Mouse (Mus musculus): Measurements from ENCODE around the gene Cnep1r1.

Cnep1r1 gene

DNA sequence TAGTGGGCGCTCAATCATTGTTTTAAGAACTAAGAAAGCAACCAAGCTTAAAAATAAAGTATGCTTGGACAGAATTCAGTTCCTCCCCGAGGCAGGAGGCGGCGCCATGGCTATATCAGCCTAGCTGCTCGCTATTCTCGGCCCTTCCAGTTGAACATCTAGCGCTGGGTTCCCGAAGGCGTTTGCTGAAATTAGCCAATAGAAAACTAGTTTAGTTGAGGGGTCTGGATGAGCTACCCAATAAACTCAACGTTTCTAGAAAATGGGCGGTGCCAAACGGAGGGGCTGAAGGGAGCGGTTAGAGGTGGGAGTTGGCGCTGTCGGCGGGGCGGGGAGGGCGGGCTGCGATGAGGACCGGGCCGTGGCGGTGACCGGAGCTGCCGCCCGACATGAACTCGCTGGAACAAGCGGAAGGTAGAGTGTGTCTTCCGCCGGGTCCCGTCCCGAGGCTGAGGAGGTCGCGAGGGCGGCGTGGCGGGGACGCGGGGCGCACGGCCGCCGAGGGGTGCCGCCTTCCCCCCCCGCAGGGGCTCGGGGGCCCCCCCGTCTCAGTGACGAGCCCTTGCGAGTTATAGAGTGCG lies at the start of gene Cnep1r1:
Gene Cnep1r1, plus strand, starts transcription at position 314 of the 581 bp plus-strand sequence.
- peak; percentile 93 to 99 for DNase-seq (ENCODE audit: low spot score in 2 of 2)

DNA sequence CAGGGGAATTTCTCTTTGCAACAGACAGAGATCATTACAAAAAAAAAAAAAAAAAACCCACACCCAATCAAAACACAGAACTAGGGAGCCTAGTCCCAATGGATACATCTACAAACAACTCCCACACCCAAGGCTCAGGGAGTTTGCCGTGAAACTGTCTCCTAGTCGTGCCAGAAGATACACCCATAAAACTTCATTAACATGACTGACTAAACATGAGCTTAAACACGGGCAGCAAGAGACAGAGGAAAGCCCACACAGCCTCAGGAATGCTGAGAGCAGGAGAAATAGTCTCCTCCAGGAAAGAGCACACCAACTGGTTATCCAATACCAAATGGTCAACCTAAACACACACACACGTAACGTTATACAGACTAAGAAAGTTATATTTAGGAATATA lies 36.4 kb upstream of the Cnep1r1 start:
- no peak for DNase-seq (ENCODE audit: low spot score in 2 of 2)

DNA sequence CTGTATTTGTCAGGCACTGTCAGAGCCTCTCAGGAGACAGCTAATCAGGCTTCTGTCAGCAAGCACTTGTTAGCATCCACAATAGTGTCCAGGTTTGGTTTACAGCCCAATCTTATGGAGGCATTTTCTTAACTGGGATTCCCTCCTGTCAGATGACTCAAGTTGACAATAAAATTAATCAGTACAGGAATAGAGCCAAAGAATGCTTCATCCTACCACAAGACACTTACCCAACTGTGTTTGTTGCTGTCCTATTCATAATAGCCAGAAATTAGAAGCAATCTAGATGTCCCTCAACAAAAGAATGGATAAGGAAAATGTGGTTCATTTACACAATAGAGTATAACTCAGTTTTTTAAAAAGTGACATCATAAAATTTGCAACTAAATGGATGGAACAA lies 30.6 kb upstream of the Cnep1r1 start:
- no peak for DNase-seq (ENCODE audit: low spot score in 2 of 2)

DNA sequence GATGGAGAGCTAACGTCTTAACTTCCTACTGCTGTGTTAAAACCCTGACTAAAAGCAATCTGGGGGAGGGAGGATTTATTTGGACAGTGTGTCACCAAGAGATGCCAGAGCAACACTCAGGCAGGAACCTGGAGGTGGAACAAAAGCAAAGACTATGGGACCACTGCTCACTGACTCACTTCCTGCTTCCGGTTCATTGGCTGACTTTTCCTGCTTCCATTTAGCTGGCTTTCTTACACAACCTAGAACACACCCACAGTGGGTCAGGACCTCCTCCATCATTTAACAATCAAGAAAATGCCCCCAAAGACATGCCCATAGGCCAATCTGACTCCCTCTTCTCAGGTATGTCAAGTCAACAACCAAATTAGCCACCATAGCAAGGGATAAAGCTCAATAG lies 26.9 kb upstream of the Cnep1r1 start:
- DNase-seq (ENCODE audit: low spot score in 2 of 2), result no peak

DNA sequence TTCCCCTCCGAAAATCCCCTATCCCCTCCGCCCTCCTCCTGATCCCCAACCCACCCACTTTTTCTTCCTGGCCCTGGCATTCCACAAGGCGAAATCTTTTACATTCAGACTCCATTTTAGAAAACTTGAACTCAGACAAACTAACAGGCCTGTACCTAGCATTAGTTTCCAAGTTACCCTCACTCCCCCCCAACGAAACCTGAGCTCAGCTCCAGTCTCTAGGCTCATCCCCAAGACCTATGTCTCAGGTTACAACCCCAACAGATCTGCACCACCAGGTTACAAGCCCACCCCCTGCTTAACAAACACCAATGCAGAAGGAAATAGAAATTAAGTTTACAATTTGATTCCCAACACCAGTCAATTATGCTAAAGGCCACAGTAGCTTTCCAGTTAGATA lies 25.2 kb upstream of the Cnep1r1 start:
- no peak for DNase-seq (ENCODE audit: low spot score in 2 of 2)

DNA sequence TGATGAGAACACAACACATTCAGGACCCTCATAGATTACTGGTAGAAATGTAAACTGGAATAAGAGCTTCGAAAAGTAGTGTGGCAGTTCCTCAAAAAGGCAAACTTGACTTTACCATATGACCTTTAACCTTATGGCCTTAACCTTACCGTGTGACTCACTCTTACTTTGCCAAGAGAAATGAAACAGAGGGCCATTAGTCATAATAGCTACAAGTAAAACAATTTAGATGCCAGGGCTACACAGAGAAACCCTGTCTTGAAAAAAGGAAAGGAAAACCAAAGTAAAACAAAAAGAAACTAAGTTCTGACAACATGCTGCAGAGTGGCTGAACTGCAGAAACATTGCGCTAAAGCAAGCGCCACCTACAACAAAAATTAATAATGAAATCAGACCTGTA lies 19.7 kb upstream of the Cnep1r1 start:
- DNase-seq (ENCODE audit: low spot score in 2 of 2), result no peak

DNA sequence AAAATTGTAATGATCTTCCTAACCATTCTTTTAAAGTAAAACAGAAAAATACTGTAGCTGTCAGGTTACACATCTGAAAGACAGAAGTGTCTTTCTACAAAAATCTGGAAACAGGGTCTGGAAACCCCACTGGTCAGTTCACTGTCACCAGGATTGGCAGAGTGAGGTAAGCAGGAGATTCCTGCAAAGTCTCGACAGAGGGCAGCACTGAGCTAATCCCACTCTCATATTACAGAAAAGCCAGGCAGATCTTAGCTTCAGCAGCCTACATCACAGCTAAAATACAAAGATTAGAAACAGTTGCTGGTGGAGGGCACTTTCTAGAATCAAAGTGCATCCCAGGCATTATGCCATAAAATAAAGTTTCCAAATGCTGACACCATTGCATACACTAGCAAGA lies 19.0 kb upstream of the Cnep1r1 start:
- peak in 1 of 2 experiments; percentile 16 for DNase-seq (ENCODE audit: low spot score in 2 of 2)

DNA sequence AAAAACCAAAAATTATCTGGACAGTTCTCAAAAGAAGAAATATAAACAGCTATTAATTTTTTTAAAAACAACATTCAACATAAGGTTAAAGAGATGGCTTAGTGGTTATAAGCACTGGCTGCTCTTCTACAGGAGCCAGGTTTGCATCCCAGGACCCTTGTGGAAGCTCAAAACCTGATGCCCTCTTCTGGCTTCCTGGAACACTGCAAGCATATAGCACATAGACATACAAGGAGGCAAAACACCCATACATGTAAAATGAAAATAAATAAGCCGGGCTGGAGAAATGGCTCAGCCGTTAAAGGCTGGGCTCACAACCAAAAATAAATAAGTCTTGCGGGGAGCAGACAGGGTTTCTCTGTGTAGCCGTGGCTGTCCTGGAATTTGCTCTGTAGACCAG lies 9.3 kb upstream of the Cnep1r1 start:
- DNase-seq (ENCODE audit: low spot score in 2 of 2), result no peak

DNA sequence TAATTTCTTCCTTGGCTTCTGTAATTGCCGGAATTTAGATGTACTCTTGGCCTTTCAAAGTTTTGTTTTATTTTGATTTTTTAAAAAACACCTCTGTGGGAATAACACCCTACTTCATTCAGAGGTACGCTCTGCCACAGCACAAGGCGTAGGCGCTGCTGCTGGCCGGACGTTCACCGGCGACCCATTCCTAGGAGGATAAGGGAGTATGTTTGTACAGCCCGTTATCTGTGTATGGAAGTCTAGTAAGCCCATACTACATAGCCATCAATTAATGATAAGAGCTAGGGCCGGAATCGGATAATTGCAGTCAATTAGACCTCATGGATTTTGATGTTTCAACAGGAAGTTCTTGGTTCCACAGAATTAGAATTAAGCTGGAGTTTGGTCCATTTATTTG lies 507 bp downstream of the Cnep1r1 start:
- no peak for DNase-seq (ENCODE audit: low spot score in 2 of 2)

DNA sequence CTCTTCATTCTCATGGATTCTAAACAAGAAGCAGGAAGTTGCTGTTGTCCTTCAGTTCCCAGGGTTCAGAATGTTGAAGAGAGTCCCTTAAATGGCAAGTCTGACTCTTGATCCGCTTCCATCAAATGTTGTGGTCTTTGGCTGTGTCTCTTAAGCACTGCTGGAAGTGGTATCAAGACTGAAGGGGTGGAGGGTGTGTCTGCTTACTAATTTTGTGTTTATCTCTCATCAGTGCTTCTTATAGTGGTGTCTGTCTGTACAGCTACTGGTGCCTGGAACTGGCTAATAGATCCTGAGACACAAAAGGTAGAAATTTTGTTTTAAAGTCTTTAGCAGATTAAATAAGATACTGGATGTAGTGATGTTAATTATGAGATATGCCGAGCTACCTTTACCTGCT lies 6.3 kb downstream of the Cnep1r1 start:
- DNase-seq (ENCODE audit: low spot score in 2 of 2), result no peak

DNA sequence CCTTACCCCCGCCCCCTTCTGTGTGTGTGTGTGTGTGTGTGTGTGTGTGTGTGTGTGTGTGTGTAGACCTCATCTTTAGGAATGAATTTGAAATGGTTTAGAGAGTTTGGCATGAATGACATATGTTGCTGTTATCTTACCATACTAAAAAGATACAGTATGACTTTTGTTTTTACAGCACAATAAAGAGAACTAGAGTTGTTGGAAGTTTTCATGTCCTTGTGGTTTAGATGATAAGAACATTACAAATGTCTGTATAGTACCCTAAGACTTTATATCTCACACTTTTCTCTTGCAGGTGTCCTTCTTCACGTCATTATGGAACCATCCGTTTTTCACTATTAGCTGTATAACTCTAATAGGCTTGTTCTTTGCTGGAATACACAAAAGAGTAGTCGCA lies 10.8 kb downstream of the Cnep1r1 start:
- no peak for DNase-seq (ENCODE audit: low spot score in 2 of 2)

DNA sequence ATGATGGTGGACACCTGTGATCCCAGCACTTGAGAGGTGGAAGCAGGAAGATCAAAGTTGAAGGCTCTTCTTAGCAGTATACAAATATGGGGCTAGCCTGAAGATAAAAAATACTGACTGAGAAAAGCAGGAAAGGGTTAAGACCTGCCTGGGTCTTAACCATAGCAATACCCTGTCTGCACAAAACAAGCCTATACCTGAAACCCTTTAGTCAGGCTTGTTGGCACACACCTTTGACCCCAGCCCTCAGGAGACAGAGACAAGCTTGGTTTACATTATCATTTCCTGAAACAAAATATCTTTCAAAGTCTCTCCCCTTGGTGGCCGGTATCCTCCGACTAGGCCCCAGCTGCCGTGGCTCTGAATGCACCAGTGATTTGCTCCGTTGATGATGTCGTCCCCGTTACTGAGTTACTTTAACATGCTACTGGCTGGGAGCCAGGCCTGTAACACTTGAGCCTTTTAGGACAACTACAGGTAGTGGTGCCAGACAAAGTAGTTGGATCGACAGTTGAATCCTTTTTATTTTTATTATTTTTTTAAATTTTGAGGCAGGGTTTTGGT lies 12.3 kb downstream of the Cnep1r1 start:
- DNase-seq (ENCODE audit: low spot score in 2 of 2), result no peak

DNA sequence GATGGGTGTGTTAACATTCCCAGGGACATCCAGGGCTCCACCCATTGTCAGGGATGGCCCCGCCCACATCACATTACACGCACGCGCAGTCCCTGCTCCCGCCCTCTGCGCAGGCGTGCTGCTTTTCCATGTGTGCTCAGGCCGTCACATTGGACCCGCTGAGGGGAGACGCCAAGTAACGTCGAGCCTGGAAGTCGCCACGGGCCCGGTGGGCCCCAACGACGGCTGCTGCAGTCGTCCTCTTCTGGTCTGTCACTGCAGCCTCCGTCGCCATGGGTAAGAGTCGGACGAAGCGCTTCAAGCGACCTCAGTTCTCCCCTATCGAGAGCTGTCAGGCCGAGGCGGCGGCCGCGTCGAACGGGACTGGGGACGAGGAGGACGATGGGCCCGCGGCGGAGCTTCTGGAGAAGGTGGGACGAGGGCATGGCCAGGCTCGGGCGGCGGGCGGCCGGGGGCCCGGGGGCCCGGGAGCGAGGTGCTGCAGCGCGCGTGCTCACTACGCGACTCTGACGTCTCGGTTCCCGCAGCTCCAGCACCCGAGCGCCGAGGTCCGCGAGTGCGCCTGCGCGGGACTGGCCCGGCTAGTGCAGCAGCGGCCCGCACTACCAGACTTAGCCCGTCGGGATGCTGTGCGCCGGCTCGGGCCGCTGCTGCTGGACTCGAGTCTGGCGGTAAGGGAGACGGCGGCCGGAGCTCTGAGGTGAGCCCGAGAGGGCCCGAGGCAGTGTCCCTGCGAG lies 19.3 kb downstream of the Cnep1r1 start, which contains the start of gene Heatr3:
Gene Heatr3, plus strand, starts transcription at position 108 of the 737 bp plus-strand sequence.
- peak; percentile 91 to 98 for DNase-seq (ENCODE audit: low spot score in 2 of 2)

DNA sequence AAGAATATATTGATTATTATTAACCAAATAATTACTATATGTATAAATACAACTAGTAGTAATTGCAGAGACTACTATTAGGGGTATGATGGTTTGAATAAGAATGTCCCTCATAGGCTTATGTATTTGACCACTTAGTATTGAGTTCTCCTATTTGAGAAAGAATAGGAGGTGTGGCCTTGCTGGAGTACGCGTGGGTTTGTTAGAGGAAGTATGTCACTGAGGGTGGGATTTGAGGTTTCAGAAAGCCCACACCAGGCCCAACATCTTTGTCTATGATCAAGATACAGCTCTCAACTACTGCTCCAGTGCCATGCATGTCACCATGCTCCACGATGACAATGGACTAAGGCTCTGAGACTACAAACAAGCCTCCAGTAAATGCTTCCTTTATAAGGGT lies 20.7 kb downstream of the Cnep1r1 start:
- DNase-seq (ENCODE audit: low spot score in 2 of 2), result no peak

DNA sequence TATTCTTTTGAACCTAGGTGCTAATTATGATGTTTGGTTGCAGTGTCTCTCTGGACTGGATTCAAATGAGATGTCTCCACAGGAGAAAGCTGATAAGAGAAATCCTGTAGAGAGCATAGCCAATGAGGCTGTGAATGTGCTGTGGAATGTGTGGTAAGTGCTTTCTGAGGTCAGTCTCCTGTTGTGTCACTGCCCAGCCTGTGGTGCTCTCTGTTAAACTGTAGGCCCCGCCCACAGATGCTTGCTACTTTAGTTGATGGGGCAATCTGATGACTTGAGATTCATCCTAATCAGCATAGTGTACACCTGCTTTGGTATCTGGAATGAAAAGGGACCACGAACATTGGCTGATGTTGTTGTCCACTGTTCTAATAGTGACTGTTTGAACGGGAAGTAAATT lies 23.1 kb downstream of the Cnep1r1 start:
- DNase-seq (ENCODE audit: low spot score in 2 of 2), result no peak

DNA sequence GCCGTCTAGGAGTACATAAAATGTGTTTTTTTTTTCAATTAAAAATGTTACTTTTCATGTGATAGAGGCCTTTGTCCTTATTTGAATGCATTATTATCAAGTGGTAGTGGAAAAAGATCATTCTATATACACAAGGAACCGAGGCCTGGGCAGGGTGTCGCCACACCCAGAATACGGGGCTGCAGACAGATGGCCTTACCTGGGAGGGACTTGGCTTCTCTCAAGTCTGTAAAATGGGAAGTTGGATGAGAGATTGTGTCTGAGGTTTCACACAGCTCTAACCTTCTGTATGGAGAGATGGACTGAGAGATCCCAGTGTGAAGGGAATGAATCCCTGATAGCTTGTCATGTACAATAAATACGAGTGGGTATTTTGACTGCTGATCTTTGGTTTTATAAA lies 25.5 kb downstream of the Cnep1r1 start:
- no peak for DNase-seq (ENCODE audit: low spot score in 2 of 2)

DNA sequence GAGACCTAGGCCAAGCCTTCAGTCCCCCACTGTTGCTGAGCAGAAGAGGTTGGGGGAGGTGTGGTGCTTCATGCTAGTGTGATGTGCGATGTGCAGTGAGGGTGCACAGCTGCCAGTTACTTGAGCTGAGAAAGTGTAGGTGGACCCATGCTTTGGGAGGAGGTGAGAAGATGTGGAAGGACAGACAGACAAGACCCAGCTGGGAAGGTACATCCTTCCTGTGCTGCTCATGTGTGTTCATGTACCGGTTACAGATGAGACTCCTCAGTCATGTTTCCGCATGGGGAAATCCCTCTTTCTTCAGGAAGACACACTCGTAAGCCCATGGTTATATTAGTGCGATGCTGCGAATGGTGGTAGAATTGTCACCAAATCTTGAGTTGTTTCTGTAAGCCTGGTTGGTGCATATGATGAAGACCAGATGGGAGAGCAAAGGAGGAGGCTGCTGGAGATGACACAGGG lies 32.4 kb downstream of the Cnep1r1 start:
- peak in 1 of 2 experiments; percentile 34 for DNase-seq (ENCODE audit: low spot score in 2 of 2)

DNA sequence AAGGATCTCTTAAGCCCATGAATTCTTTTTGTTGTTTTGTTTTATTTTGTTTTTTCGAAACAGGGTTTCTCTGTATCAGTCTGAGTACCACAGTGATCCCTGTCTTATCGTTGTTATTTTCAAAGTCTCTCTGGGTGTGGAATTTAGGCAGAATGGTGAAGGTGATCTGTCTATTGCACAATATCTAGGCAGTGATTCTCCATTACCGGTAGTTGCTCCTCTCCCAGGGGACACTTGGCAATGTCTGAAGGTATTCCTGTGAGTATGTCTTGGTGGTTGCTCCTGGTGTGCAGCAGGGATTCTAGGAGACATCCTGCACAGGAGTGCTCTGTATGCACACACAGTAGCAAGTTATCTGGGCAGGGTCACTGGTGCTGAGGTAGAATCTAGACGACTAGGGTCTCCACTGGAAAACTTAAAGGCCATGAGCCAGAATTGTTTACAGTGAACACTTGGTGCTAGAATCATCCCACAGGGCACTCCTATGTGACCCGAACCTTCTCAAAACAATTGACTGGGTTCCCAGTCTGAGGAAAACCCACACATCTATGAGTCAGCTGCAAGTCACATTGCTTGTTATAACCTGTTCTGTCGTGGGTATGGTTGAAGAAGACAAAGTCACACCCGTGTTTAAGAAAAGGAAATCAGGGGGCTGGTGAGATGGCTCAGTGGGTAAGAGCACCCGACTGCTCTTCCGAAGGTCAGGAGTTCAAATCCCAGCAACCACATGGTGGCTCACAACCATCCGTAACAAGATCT lies 41.8 kb downstream of the Cnep1r1 start:
- DNase-seq (ENCODE audit: low spot score in 2 of 2), result peak in 1 of 2 experiments; percentile 31

DNA sequence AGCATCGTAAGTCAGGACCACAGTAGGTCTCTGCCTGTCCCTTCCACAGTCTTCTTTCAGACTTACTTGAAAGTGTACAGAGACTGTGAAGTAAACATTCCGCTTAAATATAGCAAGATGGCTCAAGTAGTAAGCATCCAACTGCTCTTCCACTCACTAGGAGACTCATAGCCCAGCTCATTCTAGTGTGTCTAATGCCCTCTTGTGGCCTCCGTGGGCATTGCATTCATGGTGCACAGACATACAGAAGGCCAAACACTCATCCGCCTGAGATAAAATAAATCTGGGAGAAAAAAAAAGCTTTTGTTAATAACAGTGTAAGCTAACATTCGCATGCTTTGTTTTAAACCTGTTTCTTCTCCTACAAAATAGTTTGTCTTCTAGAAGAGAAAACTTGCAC lies 42.9 kb downstream of the Cnep1r1 start:
- DNase-seq (ENCODE audit: low spot score in 2 of 2), result peak in 1 of 2 experiments; percentile 57

DNA sequence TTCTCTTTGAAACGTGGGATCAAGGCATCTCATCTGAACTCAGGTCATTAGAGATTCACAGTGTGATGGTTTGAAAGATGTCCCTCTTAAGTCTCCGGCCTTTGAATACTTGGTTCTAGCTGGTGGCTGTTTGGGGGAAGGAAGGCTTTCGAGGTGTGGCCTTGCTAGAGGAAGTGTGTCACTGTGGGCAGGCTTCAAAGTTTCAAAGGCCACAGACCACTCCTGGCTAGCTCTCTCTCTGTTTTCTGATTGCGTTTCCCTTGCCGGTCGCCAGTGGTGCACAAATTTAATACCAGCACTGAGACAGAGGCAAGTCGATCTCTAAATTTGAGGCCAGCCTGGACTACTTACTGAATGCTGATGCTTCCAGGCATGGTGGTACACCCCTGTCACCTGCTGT lies 56.7 kb downstream of the Cnep1r1 start:
- DNase-seq (ENCODE audit: low spot score in 2 of 2), result no peak

DNA sequence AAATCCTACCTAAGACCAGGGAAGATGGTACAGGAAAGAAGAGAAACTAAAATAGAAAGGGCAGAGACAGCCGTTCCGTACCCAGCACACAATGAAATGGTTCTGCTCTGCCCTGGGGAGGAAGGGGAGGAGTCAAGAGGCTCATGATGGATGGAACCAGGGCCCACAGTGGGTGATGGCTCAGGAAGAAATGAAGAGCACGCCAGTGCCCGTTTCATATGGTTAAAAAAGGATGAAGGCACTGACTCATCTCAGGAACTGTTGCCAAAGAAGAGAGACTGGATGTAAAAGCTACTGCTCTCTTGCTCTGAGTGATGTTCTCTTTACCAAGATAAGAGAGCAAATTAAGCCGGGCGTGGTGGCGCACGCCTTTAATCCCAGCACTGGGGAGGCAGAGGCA lies 58.7 kb downstream of the Cnep1r1 start:
- no peak for DNase-seq (ENCODE audit: low spot score in 2 of 2)

DNA sequence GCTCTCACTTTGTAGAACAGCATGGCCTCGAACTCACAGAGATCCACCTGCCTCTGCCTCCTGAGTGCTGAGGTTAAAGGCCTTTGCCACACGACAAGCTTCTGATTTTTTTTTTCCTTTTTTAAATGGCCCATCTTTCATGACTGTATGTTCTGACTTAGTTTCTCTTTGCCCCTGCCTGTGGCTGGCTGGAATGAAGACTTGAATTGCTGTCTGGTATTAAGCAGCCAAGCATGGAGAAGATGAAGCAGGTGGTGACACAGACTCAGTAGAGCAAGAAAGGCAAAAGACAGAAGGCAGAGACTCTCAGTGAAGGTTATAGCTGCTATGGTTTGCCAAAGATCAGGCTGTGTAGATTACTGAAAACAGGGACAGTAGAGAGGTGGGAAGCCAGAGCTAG lies 64.6 kb downstream of the Cnep1r1 start:
- DNase-seq (ENCODE audit: low spot score in 2 of 2), result no peak
